Mouse (Mus musculus) erythroblast, embryonic 14.5 days (primary cell): ENCODE results near the gene Tnfaip8l3.

Source experiments
- GATA1 ChIP-seq: IDR thresholded peaks from 2 replicates; pipeline ENCODE4 v1.6.1; 2012; ENCODE audit warnings: low read length, inconsistent platforms, mixed read lengths
- TAL1 ChIP-seq: IDR thresholded peaks from 3 replicates; pipeline ENCODE4 v1.6.1; 2012; ENCODE audit warnings: low read length, inconsistent platforms, mixed read lengths

GRCm38 (mm10) chr9:54068777-54069176 is 589 bp upstream of the Tnfaip8l3 start:
- TF ChIP-seq GATA1 = no peak
- no peak for TF ChIP-seq TAL1
